Mouse (Mus musculus) granulocyte monocyte progenitor cell, adult 5-6 weeks (primary cell): ENCODE results near the gene Cdc42ep3. TPM values are rescaled to one million over a fixed set of nuclear protein-coding genes. Genes with fewer than 3 reads are reported as not detected.

ENCODE experiments used
- ATAC-seq: replicated peaks from 2 replicates; pipeline ENCODE4 v1.8.0; 2016; ENCODE audit warnings: mild to moderate bottlenecking, moderate TSS enrichment, inconsistent platforms; ENCODE audit not compliant: poor library complexity, severe bottlenecking
- total RNA-seq, 2 experiments: library from RNA; stranded (forward) in 1 of 2; stranded (reverse) in 1 of 2; fragments of 200-712, 200-1000 nt in 1 of 2; fragments of >200 nt in 1 of 2; fragmentation: Nextera tagmentation in 1 of 2; gene quantifications; 2 replicates each; pipeline ENCODE4 v1.2.3; 2014 to 2017

Cdc42ep3 gene
- total RNA-seq (2014; fragmentation: Nextera tagmentation) (38.1 and 45.1 TPM in 2 replicates), total RNA-seq (2017) (80.7 and 88.2 TPM in 2 replicates)

- peak; percentile 66 for ATAC-seq
Observed at GRCm38 (mm10) chr17:79354444-79355270, at the start of gene Cdc42ep3. Cdc42ep3 (minus strand) TSS chr17:79355091.

GRCm38 (mm10) chr17:79400356-79400755 lies 45.5 kb upstream of the Cdc42ep3 start:
- no peak for ATAC-seq

- ATAC-seq: no peak
Observed at GRCm38 (mm10) chr17:79398416-79398815, 43.5 kb upstream of the Cdc42ep3 start.

GRCm38 (mm10) chr17:79394799-79395198 lies 39.9 kb upstream of the Cdc42ep3 start:
- no peak for ATAC-seq

GRCm38 (mm10) chr17:79393886-79394285 lies 39.0 kb upstream of the Cdc42ep3 start:
- no peak for ATAC-seq

- no peak for ATAC-seq
Observed at GRCm38 (mm10) chr17:79387465-79388066, 32.7 kb upstream of the Cdc42ep3 start.

- peak; percentile 83 for ATAC-seq
Observed at GRCm38 (mm10) chr17:79381485-79381884, 26.6 kb upstream of the Cdc42ep3 start.

- peak; percentile 42 for ATAC-seq
Observed at GRCm38 (mm10) chr17:79379191-79379590, 24.3 kb upstream of the Cdc42ep3 start.

GRCm38 (mm10) chr17:79376434-79377210 lies 21.7 kb upstream of the Cdc42ep3 start:
- ATAC-seq: no peak

- no peak for ATAC-seq
Observed at GRCm38 (mm10) chr17:79372973-79373372, 18.1 kb upstream of the Cdc42ep3 start.

GRCm38 (mm10) chr17:79364749-79365450 lies 10.0 kb upstream of the Cdc42ep3 start:
- no peak for ATAC-seq

- 0 out of 2 replicates have a peak, but pooled peaks have one; percentile 3 for ATAC-seq
Observed at GRCm38 (mm10) chr17:79356071-79356601, 1.2 kb upstream of the Cdc42ep3 start.

GRCm38 (mm10) chr17:79355271-79355991 lies 540 bp upstream of the Cdc42ep3 start:
- ATAC-seq: peak; percentile 57

GRCm38 (mm10) chr17:79354174-79354443 lies 782 bp downstream of the Cdc42ep3 start:
- ATAC-seq: no peak; the same call in 1 of the 2 replicates

GRCm38 (mm10) chr17:79353446-79354173 lies 1.3 kb downstream of the Cdc42ep3 start:
- ATAC-seq: no peak

GRCm38 (mm10) chr17:79350751-79351191 lies 4.1 kb downstream of the Cdc42ep3 start:
- no peak for ATAC-seq

- no peak for ATAC-seq
Observed at GRCm38 (mm10) chr17:79349371-79349770, 5.5 kb downstream of the Cdc42ep3 start.

- ATAC-seq: peak; percentile 72
Observed at GRCm38 (mm10) chr17:79347920-79348589, 6.8 kb downstream of the Cdc42ep3 start.
